Mouse (Mus musculus): ENCODE measurements around the gene Gpc5.

Gpc5 gene

DNA sequence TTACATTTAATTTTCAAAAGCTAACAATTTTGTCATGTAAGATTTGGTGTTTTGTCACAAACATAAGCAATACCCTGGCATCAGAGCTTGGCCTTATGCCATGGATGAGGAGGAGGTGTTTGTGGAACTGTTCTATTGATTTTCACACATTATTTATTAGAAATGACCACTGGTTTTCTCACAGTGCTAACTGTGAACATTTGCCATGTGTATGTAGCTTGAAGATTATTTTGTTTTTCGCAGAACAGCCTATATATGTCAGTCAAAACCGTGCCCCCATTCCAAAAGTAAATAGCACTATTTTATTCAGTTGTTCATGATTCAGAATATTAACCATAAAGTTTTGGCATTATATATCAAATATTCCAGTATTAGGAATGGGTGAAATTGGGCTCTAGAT, 1216.5 kb downstream of the Gpc5 start:
- no peak for DNase-seq (ENCODE audit: low spot score in 2 of 2)

DNA sequence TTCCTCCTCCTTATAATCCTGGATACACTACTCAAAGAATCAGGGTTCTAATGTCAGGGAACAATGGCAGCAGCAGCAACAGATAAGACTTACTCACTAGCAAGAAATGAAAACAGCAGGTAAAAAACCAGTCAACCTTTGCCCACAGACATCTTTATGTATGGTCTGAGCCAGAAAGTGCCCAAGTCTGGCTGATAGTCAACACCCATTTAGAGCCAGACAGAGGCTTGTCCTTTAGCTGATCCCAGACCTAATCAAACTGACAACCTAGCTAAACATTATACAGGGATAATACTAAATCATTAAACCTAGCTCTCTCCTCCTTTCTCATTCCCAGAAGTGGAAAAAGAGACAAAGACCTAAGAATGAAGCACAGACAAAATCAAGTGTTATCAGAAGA, 1225.5 kb downstream of the Gpc5 start:
- no peak for DNase-seq (ENCODE audit: low spot score in 2 of 2)

DNA sequence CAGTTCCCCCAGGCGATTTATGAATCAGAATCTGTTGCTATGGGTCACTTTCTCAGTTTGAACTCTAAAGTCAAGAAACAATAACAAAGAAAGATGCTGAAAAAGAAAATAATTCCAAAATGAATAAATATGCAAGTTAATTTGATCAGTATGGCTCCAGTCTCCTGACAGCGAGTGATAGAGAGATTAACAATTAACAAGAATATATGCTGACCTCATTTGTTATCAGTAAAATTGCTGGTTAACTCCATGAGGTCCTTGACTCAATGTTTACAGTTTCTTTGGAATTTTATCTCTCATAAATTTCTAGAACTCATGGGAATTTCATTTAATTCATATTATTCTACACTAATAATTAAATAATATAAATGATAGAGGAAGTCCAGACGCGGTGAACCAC, 1244.2 kb downstream of the Gpc5 start:
- DNase-seq (ENCODE audit: low spot score in 2 of 2) = no peak

DNA sequence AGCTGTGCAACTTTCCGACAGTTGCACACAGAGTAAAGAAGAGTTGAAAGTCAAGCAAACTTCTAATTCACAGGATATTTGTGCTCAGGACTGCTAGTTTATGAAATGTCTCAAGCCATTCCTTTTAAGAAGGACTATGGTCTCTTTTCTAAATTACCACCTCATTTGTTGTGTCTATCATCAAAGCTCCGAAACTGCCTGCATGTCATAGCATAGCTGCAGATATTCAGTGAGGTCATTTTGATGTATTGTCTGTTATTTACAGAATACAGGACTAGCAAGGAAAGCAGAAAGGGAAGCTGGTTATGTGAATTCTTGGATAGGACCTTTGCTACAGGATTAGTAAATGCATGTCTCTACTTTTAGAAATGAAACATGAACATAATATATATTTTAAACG, 1246.4 kb downstream of the Gpc5 start:
- DNase-seq (ENCODE audit: low spot score in 2 of 2) = no peak

DNA sequence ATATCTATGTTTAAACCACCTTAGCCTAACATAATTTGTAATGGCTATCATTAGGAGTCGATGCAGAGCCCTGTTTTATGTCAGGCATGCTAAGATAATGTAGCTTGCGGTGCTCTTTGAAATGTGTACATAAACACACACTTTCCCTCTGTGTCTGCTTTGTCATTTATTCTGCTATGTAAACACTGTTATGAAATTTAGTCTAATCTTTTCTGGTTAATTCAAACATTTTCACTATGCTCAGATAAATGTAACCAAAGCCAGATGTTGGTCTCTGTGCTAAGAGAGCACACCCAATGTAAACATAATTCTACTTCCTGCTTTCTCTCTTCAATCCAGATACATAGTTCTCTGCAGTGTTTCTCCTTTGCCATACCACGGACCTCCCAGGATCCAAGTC, 1256.5 kb downstream of the Gpc5 start:
- no peak for DNase-seq (ENCODE audit: low spot score in 2 of 2)

DNA sequence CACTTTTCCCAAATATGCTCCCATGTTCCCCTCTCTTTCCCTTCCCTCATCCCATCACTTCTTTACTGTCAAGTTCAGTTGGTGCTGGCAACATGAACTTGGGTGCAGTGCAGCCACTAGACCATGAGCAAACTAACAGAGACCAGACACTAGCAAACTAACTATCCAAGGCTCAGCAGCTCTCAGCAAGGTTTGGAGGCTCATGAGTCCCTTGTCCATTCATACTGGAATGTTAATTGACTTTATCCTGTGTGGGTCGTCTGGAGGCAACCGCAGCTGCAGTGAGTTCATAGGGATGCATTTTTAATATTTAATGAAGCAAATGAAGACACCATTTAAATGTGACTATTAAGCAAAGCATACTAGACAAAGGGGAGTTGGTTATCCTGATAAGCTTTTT, 1292.6 kb downstream of the Gpc5 start:
- no peak for DNase-seq (ENCODE audit: low spot score in 2 of 2)

DNA sequence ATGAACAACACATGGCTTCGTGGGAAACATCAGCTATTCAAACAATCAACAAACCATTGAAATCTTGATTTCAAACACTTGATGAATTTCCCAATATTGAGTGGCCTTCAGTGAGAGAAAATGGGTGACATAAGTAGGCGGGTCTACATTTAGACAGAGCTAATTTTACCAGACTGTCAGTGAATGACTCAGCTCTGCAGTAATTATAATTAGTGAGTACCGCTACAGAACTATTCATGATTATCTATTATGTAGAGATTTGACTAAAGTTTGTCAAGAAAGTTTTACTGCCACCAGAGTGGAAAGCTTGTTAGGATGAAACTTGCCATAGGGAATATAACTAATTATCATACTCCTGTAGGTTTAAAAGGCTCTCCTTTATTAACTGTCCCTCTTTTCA, 1323.5 kb downstream of the Gpc5 start:
- DNase-seq (ENCODE audit: low spot score in 2 of 2) = no peak

DNA sequence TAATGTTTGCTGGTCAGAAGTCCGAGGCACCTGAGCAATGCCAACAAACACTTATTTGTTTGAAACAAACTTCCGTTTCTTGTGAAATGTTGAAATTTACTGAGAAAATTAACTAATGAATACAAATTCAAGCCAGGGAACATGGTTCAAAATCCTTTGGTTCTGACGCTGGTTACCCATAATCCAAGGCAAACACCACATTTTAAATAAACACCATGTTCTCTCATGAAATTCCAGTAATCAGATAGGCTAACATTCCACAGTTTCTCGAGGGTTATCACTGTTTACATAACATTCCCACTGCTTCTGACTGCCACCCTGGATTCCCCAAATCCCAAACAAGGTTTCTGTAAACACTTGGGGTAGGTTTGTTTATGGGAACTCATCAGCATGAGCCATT, 1356.2 kb downstream of the Gpc5 start:
- no peak for DNase-seq (ENCODE audit: low spot score in 2 of 2)

DNA sequence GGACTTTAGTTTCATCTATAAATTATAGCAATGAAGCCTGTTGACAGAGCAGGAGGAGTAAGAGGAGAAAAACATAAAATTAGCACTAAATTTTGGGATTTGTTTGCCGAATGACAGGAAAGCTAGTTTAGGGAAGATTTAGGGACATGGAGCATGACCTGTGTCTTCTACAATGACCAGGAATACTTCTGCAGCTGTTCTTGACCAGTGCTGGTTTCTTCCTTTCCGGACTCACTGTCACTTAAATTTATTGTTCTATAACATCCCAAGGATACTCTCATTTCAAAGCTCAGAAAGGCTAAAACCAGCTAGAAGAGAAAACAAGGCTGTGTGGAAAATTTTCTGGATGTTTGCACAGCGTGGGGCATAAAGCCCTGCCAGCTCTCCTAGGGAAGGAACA, 1361.3 kb downstream of the Gpc5 start:
- DNase-seq (ENCODE audit: low spot score in 2 of 2) = no peak

DNA sequence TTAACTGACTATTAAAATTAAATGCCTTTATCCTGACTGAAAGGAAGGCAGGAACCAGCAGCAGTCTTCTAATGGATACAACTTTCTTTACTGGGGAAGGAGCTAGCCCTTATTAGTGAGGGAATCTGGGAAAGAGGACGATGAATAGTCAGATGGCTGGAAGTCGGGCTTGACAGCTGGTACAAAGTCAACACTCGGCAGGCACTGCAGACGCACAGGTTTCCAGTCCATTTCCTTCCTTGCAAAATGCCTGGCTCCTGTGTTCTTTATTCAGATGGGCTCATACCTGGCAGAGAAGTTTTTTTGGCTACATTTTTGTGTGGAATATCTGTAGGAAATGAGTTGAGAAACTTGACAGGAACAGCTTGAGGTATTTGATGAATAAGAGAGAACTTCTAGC, 1364.2 kb downstream of the Gpc5 start:
- no peak for DNase-seq (ENCODE audit: low spot score in 2 of 2)

DNA sequence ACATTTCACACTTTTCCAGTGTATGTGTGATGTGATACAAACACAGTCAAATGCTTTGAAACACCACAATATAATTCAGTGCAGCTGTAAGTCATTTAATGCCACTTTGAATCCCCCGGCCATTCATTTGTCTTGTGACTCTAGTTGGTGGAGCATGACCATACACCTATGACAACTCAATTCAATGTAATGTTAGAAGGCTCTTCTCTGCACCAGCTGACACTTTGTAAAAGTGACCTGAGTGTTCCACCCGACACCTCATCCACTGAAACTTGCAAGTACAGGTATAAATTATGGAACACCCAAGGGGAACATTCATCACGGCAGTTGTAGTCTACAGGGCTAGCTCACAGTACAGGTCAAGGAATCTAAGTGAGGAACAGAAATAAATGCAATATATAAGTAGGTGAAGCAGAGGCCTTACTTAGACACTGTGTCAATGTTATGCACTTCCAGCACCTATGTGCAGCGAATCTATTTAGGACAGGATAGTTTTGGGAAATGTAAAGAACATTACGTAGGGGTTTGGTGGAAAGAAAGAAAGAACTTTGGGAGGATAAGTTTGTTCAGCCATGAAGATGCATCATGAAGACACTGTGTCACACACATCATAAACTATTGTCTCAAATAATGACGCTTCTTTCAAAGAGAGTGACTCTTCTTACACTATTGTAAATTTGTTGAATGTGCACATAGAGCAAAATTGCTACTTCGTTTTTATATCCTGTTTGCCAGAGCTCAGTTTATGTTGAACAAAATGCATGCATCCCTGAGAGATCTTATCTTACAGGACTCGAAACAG, 1381.6 kb downstream of the Gpc5 start:
- no peak for DNase-seq (ENCODE audit: low spot score in 2 of 2)

DNA sequence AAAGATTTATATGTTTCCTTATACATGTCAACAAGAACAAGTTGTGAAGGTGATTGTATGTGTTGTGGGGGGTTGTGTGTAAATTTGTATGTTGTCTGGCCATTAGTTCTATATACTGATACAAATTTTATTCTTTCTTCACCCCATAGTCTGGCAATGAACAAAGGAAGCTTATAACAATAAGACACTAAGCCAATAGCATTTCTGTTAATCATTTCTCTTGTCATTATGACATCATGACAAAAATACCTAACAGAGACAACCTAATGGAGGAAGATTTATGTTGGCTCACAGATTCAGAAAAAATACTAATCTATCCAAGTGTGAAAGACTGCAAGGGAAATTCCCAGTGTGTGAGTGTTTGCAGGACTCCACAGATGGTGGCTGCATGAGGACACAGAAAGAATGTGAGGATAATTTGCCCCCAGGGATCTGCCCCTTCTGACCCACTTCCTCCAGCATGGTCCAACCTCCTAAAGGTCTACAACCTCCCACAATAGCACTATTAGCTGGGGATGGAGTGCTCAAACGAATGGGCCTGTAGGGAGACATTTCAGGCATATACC, 1402.4 kb downstream of the Gpc5 start:
- no peak for DNase-seq (ENCODE audit: low spot score in 2 of 2)

DNA sequence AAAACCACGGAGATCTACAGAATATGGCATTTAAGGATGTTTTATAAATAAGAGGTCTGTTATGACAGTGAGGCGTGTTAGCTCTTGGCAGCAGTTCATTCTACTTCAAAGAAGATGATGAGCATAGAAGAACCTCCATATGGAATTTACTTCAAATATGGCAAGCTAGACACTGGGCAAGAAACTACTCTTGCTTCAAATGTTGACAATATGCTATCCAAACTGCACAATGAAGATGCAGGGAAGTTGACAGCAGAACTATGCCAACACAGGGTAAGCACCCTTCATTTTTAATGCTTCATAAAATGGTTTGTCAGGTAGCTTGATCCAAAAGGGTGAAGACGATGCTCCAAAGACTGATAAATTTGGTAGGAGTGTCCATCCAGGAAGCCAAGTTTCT, 1446.2 kb downstream of the Gpc5 start:
- no peak for DNase-seq (ENCODE audit: low spot score in 2 of 2)

DNA sequence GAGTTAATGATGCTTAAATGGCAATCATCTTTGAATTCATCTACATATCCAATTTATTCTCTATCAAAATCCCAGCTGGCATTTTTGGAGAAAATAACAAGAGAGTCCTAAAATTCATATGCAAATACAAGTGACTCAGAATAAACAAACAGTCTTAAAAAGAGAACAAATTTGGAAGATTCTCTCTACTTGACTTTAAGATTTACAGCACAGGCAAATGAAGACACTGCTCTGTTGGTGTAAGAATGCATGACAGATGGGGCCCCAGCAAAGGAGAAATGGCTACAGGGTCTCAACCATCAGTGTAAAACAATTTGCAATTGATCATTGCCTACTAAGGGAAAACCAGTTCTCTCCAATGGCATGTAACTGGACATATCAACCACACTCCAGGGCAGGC, 1451.7 kb downstream of the Gpc5 start:
- no peak for DNase-seq (ENCODE audit: low spot score in 2 of 2)

DNA sequence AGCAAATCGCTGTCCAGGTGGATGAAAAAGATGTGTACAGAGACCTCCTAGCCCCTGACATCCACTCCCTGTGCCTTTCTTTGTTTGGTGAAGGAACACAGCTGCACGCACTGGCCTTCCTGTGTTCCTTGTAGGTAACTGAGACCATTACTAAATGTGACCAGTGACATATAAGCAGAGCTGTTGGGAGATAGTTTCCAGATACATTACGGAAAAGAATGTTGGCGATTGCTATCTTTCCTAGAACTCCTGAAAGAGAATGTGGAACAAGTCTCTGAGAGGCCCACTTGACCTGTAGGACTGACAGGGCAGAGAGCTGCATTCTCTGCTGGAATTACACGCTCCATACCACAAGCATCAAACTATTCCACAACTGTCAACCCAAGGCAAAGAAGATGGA, 1459.4 kb downstream of the Gpc5 start:
- no peak for DNase-seq (ENCODE audit: low spot score in 2 of 2)

DNA sequence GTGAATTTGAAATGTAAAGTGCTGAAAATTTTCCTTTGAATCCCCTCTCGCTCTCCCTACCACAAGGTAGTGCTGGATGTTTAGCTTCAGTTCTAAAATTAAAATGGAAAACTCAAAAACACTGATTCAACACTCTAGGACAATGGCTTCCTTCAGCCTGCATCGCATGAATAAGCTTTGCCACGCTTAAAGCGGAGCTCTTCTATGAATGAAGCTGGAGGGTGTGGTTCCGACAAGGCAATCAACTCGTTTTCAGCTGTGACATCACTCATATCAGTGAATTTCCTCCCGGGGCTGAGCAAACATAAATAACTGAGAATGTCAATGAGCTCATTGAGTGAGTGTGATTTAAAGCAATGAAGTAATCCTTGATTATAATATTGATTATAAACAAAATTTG, 1461.3 kb downstream of the Gpc5 start:
- no peak for DNase-seq (ENCODE audit: low spot score in 2 of 2)

DNA sequence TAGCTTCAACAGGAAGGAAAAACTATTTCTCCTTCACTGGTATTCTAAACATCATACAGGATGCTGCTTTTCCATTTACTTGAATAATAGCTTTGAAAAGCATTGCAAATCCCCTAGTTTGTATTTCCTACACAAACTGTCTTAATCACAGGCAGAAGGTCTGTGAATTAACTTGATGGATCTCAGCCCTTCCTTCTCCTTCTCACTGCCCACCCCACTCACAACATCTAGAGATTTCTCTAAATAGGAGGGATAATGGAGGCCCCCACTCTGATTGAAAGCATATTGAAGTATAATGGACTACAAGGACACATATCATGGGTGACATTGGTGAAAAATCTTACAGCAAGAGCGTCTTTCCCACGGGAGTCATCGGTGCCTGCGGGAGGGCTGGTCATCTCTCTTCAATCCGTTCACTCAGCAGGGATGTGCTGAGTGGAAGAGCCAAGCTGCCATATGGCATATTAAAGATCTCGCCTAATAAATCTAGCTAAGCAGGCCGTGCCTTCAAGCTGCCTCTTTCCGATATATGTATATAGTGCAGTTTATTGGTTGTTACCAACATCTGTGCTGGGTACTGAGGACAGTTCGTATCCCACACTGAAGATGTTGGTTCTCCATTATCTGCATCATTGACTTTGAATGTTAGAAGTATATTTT, 1466.3 kb downstream of the Gpc5 start:
- DNase-seq (ENCODE audit: low spot score in 2 of 2) = no peak

DNA sequence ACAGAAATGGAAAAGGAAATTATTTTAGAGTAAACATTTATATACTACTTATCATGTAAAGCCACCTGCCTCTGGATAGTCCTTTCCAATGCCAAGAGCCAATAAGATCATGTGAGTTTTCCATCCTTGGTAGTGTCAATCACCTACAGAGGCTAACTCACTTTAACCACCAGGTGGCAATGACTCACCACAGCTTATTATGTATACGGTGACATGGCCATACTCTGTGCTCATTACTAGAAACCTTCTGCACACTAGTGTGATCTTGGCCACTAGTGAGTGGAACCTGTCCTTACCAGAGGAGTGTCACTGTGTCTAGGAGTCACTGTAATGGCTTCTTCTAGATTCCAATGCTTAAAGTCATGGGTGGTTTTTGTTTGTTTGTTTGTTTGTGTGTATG, 1468.0 kb downstream of the Gpc5 start:
- DNase-seq (ENCODE audit: low spot score in 2 of 2) = peak in 1 of 2 experiments; percentile 6
